Mouse (Mus musculus) liver, adult 2 months (tissue): ENCODE results near the gene Snd1.

Source experiments
- CTCF ChIP-seq: fragments of 200-500 bp; IDR thresholded peaks from 2 replicates; pipeline ENCODE4 v1.5.1; 2011; ENCODE audit warnings: low read depth, low read length, control low read depth
- POLR2A ChIP-seq: fragments of 200-500 bp; IDR thresholded peaks from 2 replicates; pipeline ENCODE4 v1.6.1; 2011; ENCODE audit warnings: low read length, control low read depth; ENCODE audit not compliant: insufficient read depth; ENCODE audit errors: extremely low read depth

- TF ChIP-seq CTCF (no peak), POLR2A (no peak)
These were observed 340.0 kb downstream of the Snd1 start for GRCm38 (mm10) chr6:28814895-28815294.
